Mouse (Mus musculus): ENCODE data around the gene Fpr-rs3.

DNA sequence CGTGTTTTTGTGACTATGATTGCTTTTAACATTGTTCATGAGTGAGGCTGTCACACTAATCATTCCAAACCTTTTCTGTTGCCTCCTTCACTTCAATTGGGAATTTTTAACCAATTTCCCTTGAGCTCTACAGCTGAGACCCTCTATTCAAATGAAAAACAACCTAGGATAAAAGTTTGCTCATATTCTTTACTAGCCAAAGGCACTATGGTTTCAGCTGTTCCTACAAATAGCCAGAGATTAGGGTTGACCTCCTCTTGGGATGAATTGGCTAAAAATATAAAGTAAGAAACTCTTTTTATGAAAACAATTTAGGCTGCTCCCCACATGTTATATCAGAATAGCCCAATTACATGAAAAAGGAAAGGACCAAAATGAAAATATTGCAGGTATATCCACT, 28.4 kb downstream of the Fpr-rs3 start, which contains the start of gene Vmn2r110:
- TF ChIP-seq CTCF (IDR thresholded peaks at IDR 0.05; ENCODE audit: low read depth, low read length) (no peak), POLR2A (IDR thresholded peaks at IDR 0.05; ENCODE audit: extremely low read depth, insufficient read depth, low read length) (no peak)

Measured in liver, adult 2 months (tissue).